19 mouse cellular contexts compared by ENCODE assay signal in genomic region chr16:18746268-18747122, GRCm38 (mm10). TPM values are rescaled to one million over a fixed set of nuclear protein-coding genes. Genes with fewer than 3 reads are reported as not detected.
DNase-seq lines count a peak whose midpoint lies in the region; ATAC-seq and TF ChIP-seq lines count a peak whose summit lies in the region.
"Had no signal": no experiment of that assay in that cellular context is flagged by ENCODE, and none has a peak within 500 bp of the region (broad histone marks: within the 10 kb centered on the region; RNA-seq: fewer than 3 reads in every experiment).

No protein-coding gene starts in this region.

- H3K79me2 ChIP-seq in heart, adult 2 months (replicated peaks; ENCODE audit: control insufficient read depth, insufficient read depth, low read length), result no peaks in the 10 kb centered on the region

- H3K27me3 ChIP-seq in heart, adult 2 months (ENCODE audit: control insufficient read depth, insufficient read depth, low read length), result no peaks in the 10 kb centered on the region
- no peaks in the 10 kb centered on the region for H3K27me3 ChIP-seq in heart, embryonic 11.5 days (ENCODE audit: control insufficient read depth, insufficient read depth, low read length)
- H3K27me3 ChIP-seq in heart, postnatal 0 days (ENCODE audit: control insufficient read depth, insufficient read depth, low read length), result no peaks in the 10 kb centered on the region
- no peaks in the 10 kb centered on the region for H3K27me3 ChIP-seq in intestine, embryonic 16.5 days (replicated peaks; ENCODE audit: control insufficient read depth, insufficient read depth, low read length)
- H3K27me3 ChIP-seq: liver, embryonic 12.5 days had no signal

- intact Hi-C loops in heart, adult 2 months (cut with DNase I), result loop anchor here (1.0 to 2.0 kb wide), 3 partner anchors 14 to 41 kb away; partner anchors contain the start of gene Cldn5

- no peaks in the 10 kb centered on the region for H3K36me3 ChIP-seq in heart, adult 2 months (ENCODE audit: control insufficient read depth, insufficient read depth, low read length)
- no peaks in the 10 kb centered on the region for H3K36me3 ChIP-seq in heart, embryonic 11.5 days (ENCODE audit: control insufficient read depth, insufficient read depth, low read length)
- no peaks in the 10 kb centered on the region for H3K36me3 ChIP-seq in heart, postnatal 0 days (replicated peaks; ENCODE audit: control insufficient read depth, insufficient read depth, low read length)
- no peaks in the 10 kb centered on the region for H3K36me3 ChIP-seq in intestine, embryonic 16.5 days (ENCODE audit: control insufficient read depth, insufficient read depth, low read length)
- H3K36me3 ChIP-seq: liver, embryonic 12.5 days; midbrain, embryonic 10.5 days had no signal

- H3K4me3 ChIP-seq in heart, adult 2 months, result no peak overlapping the region
- no peak overlapping the region for H3K4me3 ChIP-seq in heart, embryonic 11.5 days (ENCODE audit: low read depth, low read length)
- no peak overlapping the region for H3K4me3 ChIP-seq in heart, postnatal 0 days (ENCODE audit: low read depth, low read length)
- no peak overlapping the region for H3K4me3 ChIP-seq in intestine, embryonic 16.5 days (ENCODE audit: low read length)
- H3K4me3 ChIP-seq: liver, embryonic 12.5 days; midbrain, embryonic 10.5 days had no signal

- TF ChIP-seq CTCF in heart, adult 2 months (IDR thresholded peaks at IDR 0.05), result no peak
- TF ChIP-seq CTCF in heart, postnatal 0 days (IDR thresholded peaks at IDR 0.05; ENCODE audit: low read depth), result no peak

- TF ChIP-seq EP300 in heart, adult 2 months (IDR thresholded peaks at IDR 0.05; ENCODE audit: insufficient read depth, low read depth, low read length), result peak; percentile 78; the same call in 1 of the 2 replicates
- peak; percentile 84 for TF ChIP-seq EP300 in heart, postnatal 0 days (IDR thresholded peaks at IDR 0.05; ENCODE audit: low read depth)

- peaks cover 16% of the 10 kb centered on the region for H3K4me1 ChIP-seq in heart, adult 2 months (ENCODE audit: control insufficient read depth, insufficient read depth, low read length)
- H3K4me1 ChIP-seq in heart, embryonic 11.5 days (ENCODE audit: control insufficient read depth, insufficient read depth, low read length), result no peaks in the 10 kb centered on the region
- H3K4me1 ChIP-seq in heart, postnatal 0 days (ENCODE audit: control insufficient read depth, insufficient read depth), result no peaks in the 10 kb centered on the region
- H3K4me1 ChIP-seq in intestine, embryonic 16.5 days (ENCODE audit: control insufficient read depth, insufficient read depth, low read length), result no peaks in the 10 kb centered on the region
- H3K4me1 ChIP-seq: liver, embryonic 12.5 days; midbrain, embryonic 10.5 days had no signal

- peak; percentile 40; the same call in 1 of the 2 replicates for TF ChIP-seq POLR2A in heart, adult 2 months (IDR thresholded peaks at IDR 0.05; ENCODE audit: insufficient read depth, low read depth, low read length)

- peak; percentile 67 to 72 for DNase-seq in heart, adult 2 months
- no peak for DNase-seq in heart, postnatal 0 days (ENCODE audit: low spot score)
- DNase-seq in c-Kit-positive CD71-positive TER-119-positive erythroid progenitor cells, embryonic 14.5 days (ENCODE audit: low spot score), result no peak
- no peak for DNase-seq in lung, postnatal 25 days (ENCODE audit: low spot score)
- DNase-seq in cerebellum, adult 9-11 months, result no peak
- DNase-seq: adrenal gland, adult 2 months; cerebellum, adult 9-10 months; embryo, embryonic 11 days; forebrain, postnatal 0 days; kidney, postnatal 14 days; lung, adult 2 months; right cerebral cortex, postnatal 25 days had no signal

- H3K9ac ChIP-seq in heart, adult 2 months (ENCODE audit: low read depth, low read length), result no peak overlapping the region
- H3K9ac ChIP-seq in heart, embryonic 11.5 days (ENCODE audit: low read depth, low read length), result no peak overlapping the region
- no peak overlapping the region for H3K9ac ChIP-seq in heart, postnatal 0 days (replicated peaks; ENCODE audit: low read depth, low read length)
- no peak overlapping the region for H3K9ac ChIP-seq in intestine, embryonic 16.5 days (ENCODE audit: low read depth, low read length)
- H3K9ac ChIP-seq: forebrain, postnatal 0 days; liver, embryonic 12.5 days had no signal

- WGBS in heart, adult 2 months, result 55% methylated on average over 20 of the region's 20 CpGs
- 80% methylated on average over 20 of the region's 20 CpGs for WGBS in heart, embryonic 11.5 days (ENCODE audit: insufficient replicate concordance)
- 63% methylated on average over 20 of the region's 20 CpGs for WGBS in heart, postnatal 0 days
- 68% methylated on average over 20 of the region's 20 CpGs for WGBS in intestine, embryonic 16.5 days

- H3K27ac ChIP-seq in heart, adult 2 months, result peak overlapping the region; percentile 67
- H3K27ac ChIP-seq in heart, embryonic 11.5 days (ENCODE audit: low read depth, low read length), result no peak overlapping the region
- peak overlapping the region; percentile 56 for H3K27ac ChIP-seq in heart, postnatal 0 days (ENCODE audit: low read depth)
- no peak overlapping the region; the same call in 1 of the 2 replicates for H3K27ac ChIP-seq in intestine, embryonic 16.5 days (ENCODE audit: low read length)
- H3K27ac ChIP-seq: liver, embryonic 12.5 days; macrophage; midbrain, embryonic 10.5 days had no signal

- no peak for ATAC-seq in heart, embryonic 11.5 days (replicated peaks; ENCODE audit: insufficient number of reproducible peaks, low FRiP score, low TSS enrichment)
- peak; percentile 39 for ATAC-seq in heart, postnatal 0 days (ENCODE audit: insufficient read depth, low read depth)
- peak; percentile 75 for ATAC-seq in intestine, embryonic 16.5 days
- ATAC-seq: forebrain, postnatal 0 days; hindbrain, embryonic 16.5 days; liver, embryonic 12.5 days had no signal

- H3K9me3 ChIP-seq in heart, embryonic 11.5 days (replicated peaks; ENCODE audit: control insufficient read depth, low read length), result no peaks in the 10 kb centered on the region
- no peaks in the 10 kb centered on the region for H3K9me3 ChIP-seq in heart, postnatal 0 days (replicated peaks; ENCODE audit: control insufficient read depth, low read length)
- no peaks in the 10 kb centered on the region for H3K9me3 ChIP-seq in intestine, embryonic 16.5 days (ENCODE audit: control insufficient read depth, low read length)
- H3K9me3 ChIP-seq: liver, embryonic 12.5 days; midbrain, embryonic 10.5 days had no signal

- no peak overlapping the region for H3K4me2 ChIP-seq in heart, embryonic 11.5 days
- H3K4me2 ChIP-seq in heart, postnatal 0 days (ENCODE audit: low read depth, low read length), result no peak overlapping the region
- H3K4me2 ChIP-seq in intestine, embryonic 16.5 days (ENCODE audit: low read depth, low read length), result no peak overlapping the region
- H3K4me2 ChIP-seq: liver, embryonic 12.5 days had no signal

RNA-seq across cellular contexts. Expression of gene Cldn5, which starts 30.2 kb away (rescaled TPM):
- 10 to 100 TPM; 14.7 to 19.5 TPM for total RNA-seq in heart, adult 2 months (2021)
- polyA plus RNA-seq in heart, adult 2 months (2012; rRNA removed), result 27.6 and 38.3 TPM in 2 replicates
- 4.4 and 6.6 TPM in 2 replicates for polyA plus RNA-seq in heart, embryonic 11.5 days (2014; fragmentation: Nextera tagmentation; extraction: Ambion mirVana)
- total RNA-seq in heart, postnatal 0 days (2014; rRNA removed; ENCODE audit: low replicate concordance), result 89.6 and 108 TPM in 2 replicates
- 44.8 and 54.2 TPM in 2 replicates for polyA plus RNA-seq in heart, postnatal 0 days (2015; fragmentation: Nextera tagmentation; extraction: Ambion mirVana)
- 26.0 and 27.2 TPM in 2 replicates for polyA plus RNA-seq in intestine, embryonic 16.5 days (2015; fragmentation: Nextera tagmentation; extraction: Ambion mirVana)
- total RNA-seq: neutrophil, adult 5-6 weeks had no signal
- polyA plus RNA-seq: macrophage had no signal

Comparison
In these comparisons a context has a peak if more than half of its experiments do, and no peak if none do; other contexts are left out.
1. DNase-seq: peak in heart, adult 2 months (2 of 2); none in heart, postnatal 0 days (single experiment), c-Kit-positive CD71-positive TER-119-positive erythroid progenitor cells, embryonic 14.5 days (single experiment), lung, postnatal 25 days (single experiment) and cerebellum, adult 9-11 months (single experiment).
2. H3K27ac ChIP-seq: peak in heart, adult 2 months (single experiment) and heart, postnatal 0 days (single experiment); none in heart, embryonic 11.5 days (single experiment) and intestine, embryonic 16.5 days (single experiment).